ENCODE assay signal across 19 mouse cellular contexts in genomic region chr7:135024531-135024930, GRCm38 (mm10).
DNase-seq lines count a peak whose midpoint lies in the region; ATAC-seq and TF ChIP-seq lines count a peak whose summit lies in the region.
"Had no signal": no experiment of that assay in that cellular context is flagged by ENCODE, and none has a peak within 500 bp of the region (broad histone marks: within the 10 kb centered on the region; RNA-seq: fewer than 3 reads in every experiment).

No protein-coding gene starts in this region.

- no peak overlapping the region for H3K4me3 ChIP-seq in lung, postnatal 0 days (ENCODE audit: low read depth, low read length)
- H3K4me3 ChIP-seq: embryonic facial prominence, embryonic 10.5 days; embryonic facial prominence, embryonic 12.5 days; forebrain, embryonic 13.5 days; forebrain, embryonic 15.5 days had no signal

- no peak for ATAC-seq in lung, postnatal 0 days
- ATAC-seq: activated CD4-positive, CD25-positive, alpha-beta regulatory T cell, adult 4 months; forebrain, embryonic 13.5 days; forebrain, embryonic 15.5 days; forebrain, postnatal 0 days; Patski had no signal

- WGBS in lung, postnatal 0 days, result 79% methylated on average over 5 of the region's 5 CpGs

- H3K4me2 ChIP-seq in lung, postnatal 0 days (replicated peaks; ENCODE audit: low read depth, low read length), result no peak overlapping the region
- H3K4me2 ChIP-seq: embryonic facial prominence, embryonic 12.5 days; forebrain, embryonic 13.5 days; forebrain, embryonic 15.5 days had no signal

- no peak overlapping the region for H3K9ac ChIP-seq in lung, postnatal 0 days (replicated peaks; ENCODE audit: low read depth)
- H3K9ac ChIP-seq: embryonic facial prominence, embryonic 12.5 days; forebrain, embryonic 13.5 days; forebrain, embryonic 15.5 days; forebrain, postnatal 0 days had no signal

- TF ChIP-seq CTCF in lung, postnatal 0 days (IDR thresholded peaks at IDR 0.05), result no peak

- peak; percentile 68 to 82 for DNase-seq in adrenal gland, adult (ENCODE audit: inconsistent age in 2 of 2, low spot score in 1 of 2)
- no peak for DNase-seq in adrenal gland, postnatal 25 days
- DNase-seq in adrenal gland, postnatal 14 days, result peak; percentile 56
- DNase-seq in adrenal gland, adult 18-20 months (ENCODE audit: low spot score in 2 of 2), result no peak
- peak; percentile 8 for DNase-seq in lung, postnatal 0 days (ENCODE audit: low spot score)
- no peak for DNase-seq in lung, postnatal 4 days
- no peak for DNase-seq in kidney, postnatal 36 days
- DNase-seq: cerebellum, adult 11-12 months; cerebellum, adult 2 months; cerebellum, adult 9-10 months; cerebellum, postnatal 10 days; cerebellum, postnatal 25 days; forebrain, postnatal 0 days had no signal

- no peaks in the 10 kb centered on the region for H3K9me3 ChIP-seq in lung, postnatal 0 days (ENCODE audit: low read length)
- H3K9me3 ChIP-seq: embryonic facial prominence, embryonic 10.5 days; embryonic facial prominence, embryonic 12.5 days; forebrain, embryonic 13.5 days; forebrain, embryonic 15.5 days had no signal

- no peaks in the 10 kb centered on the region for H3K27me3 ChIP-seq in lung, postnatal 0 days (replicated peaks; ENCODE audit: insufficient read depth, low read length)
- H3K27me3 ChIP-seq: embryonic facial prominence, embryonic 12.5 days; forebrain, embryonic 13.5 days; forebrain, embryonic 15.5 days; Patski had no signal

- H3K4me1 ChIP-seq in lung, postnatal 0 days (ENCODE audit: insufficient read depth, low read depth, low read length), result no peaks in the 10 kb centered on the region
- H3K4me1 ChIP-seq: embryonic facial prominence, embryonic 10.5 days; embryonic facial prominence, embryonic 12.5 days; forebrain, embryonic 13.5 days; forebrain, embryonic 15.5 days had no signal

- H3K36me3 ChIP-seq in lung, postnatal 0 days (ENCODE audit: insufficient read depth, low read length), result no peaks in the 10 kb centered on the region
- H3K36me3 ChIP-seq: embryonic facial prominence, embryonic 10.5 days; embryonic facial prominence, embryonic 12.5 days; forebrain, embryonic 15.5 days had no signal

- TF ChIP-seq EP300 in lung, postnatal 0 days (IDR thresholded peaks at IDR 0.05), result no peak

- H3K27ac ChIP-seq in lung, postnatal 0 days (ENCODE audit: low read length), result no peak overlapping the region
- H3K27ac ChIP-seq: embryonic facial prominence, embryonic 10.5 days; embryonic facial prominence, embryonic 12.5 days; forebrain, embryonic 13.5 days; forebrain, embryonic 15.5 days had no signal

Comparison
In these comparisons a context has a peak if more than half of its experiments do, and no peak if none do; other contexts are left out.
1. DNase-seq: peak in adrenal gland, adult (2 of 2), adrenal gland, postnatal 14 days (single experiment) and lung, postnatal 0 days (single experiment); none in adrenal gland, postnatal 25 days (single experiment), adrenal gland, adult 18-20 months (0 of 2), lung, postnatal 4 days (0 of 2) and kidney, postnatal 36 days (0 of 2).